Mouse (Mus musculus): ENCODE measurements around the gene Eftud2. TPM values are rescaled to one million over a fixed set of nuclear protein-coding genes. Genes with fewer than 3 reads are reported as not detected.
A peak's percentile ranks its signal among the peaks of the same experiment; 100 is the strongest.

Eftud2 gene
- 143 and 191 TPM in 2 replicates for total RNA-seq (2017)

DNA sequence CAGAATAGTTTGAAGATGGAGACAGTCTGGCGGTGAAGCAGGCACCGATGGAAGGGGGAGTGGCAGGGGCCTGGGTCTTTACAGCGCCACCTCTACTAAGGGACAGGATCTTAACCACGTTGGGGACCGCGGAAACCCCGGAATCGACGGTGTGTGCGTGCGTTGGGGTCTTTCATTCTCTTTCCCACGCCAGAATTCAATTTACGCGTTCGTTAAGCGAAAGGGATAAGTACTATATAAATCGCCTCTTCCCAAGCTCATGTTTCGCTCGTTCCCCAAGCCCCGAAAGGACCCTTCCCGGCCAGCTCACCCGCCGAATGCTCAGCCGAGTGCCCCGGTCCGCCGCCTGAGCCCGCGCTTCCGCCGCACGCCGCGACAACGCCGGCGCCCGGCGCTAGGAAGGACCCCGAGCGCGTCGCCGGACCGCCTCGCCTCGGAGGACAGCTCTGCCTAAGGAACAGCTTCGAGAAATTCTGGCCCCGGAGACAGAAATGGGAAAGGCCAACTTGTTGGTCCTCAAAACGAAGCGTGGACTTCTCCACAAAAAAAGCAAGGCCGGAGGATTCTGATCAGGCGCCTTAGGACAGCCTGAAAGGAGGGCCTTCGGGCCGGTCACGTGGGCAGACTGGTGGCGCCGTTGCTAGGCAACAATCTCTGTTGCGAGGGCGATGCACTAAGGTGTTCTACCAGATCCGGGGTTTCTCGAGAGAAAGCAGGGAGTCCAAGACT lies at the start of gene Eftud2, which contains the start of gene Ccdc103:
TSS of gene Eftud2 (minus strand) at position 401 of the 729 bp plus-strand sequence.
TSS of gene Ccdc103 (plus strand) at position 620 of the 729 bp plus-strand sequence.
- ATAC-seq (replicated peaks; ENCODE audit: low read depth, poor library complexity, severe bottlenecking), result peak; percentile 87

DNA sequence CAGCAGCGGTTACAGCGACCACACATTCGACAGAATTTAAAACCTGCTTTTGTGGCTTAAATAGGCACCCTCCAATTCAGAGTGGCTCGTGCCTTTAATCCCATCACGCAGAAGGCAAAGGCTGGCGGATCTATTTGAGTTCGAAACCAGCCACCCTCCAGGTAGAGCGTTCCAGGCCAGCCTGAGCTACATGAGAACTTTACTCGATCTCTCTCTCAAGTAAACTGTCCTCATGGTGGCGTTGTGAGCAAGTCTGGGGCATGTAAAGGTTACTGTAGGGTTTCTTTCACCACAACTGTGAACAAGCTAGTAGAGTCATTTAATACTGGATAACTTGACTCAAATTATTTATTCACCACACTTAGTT lies 44.5 kb upstream of the Eftud2 start:
- peak; percentile 68 for ATAC-seq (replicated peaks; ENCODE audit: low read depth, poor library complexity, severe bottlenecking)

DNA sequence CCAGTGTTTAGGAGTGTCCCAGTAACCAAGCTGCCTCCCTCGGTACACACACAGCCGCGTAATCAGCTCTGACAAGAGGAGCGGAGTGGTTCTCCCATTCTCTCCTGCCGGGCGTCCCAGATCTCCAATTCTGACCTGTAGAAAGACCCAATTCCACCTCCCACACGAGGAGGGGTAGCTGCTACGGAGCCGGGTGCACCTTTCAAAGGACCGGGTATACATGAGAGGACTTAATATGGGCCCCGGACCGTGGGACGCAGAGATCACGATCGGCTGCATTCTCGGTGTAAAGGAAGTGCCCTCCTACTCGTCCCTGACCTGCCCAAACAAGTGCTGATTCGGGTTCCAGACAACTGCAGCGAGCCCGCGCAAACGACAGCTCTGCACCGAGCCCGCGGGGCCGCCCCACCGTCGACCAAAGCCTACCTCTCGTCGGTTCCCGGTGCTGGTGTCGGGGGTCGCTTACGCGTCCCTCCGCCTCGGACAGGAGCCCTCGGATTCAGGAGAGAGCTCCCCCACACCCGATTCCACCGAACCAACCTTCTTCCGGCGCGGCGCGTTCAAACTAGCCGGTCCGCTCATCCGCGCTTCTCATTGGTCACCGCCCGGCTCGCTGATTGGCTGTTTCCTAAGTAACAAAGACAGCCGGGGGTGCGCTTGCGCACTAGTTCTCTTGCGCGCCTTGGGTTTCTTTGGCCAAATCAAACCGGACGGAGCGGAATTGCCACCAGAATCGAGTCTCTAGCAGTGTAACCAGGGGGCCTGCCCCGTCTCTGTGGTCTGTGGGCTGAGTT lies 44.0 kb upstream of the Eftud2 start, which contains the start of gene Kif18b:
TSS of gene Kif18b (minus strand) at position 568 of the 794 bp plus-strand sequence.
- ATAC-seq (replicated peaks; ENCODE audit: low read depth, poor library complexity, severe bottlenecking), result peak; percentile 95

DNA sequence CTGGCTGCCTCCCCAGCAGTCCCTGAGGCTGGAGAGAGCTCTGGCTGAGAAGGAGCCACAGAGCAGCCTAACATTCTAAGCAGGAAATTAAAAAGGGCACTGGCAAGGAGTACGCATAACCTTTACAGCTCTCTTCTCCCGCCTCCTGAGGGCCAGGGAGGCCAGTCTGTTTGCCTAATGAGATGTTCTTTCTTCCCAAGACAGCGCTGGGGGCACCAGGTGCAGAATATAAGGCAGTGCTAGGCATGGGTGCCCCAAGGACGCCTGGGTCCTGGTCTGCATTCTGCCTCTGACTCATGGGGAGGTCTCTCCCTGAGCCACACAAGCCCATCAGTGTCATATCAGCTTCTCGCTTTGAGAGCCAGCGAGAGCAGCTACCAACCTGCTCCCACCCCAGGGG lies 40.7 kb upstream of the Eftud2 start:
- no peak for ATAC-seq (replicated peaks; ENCODE audit: low read depth, poor library complexity, severe bottlenecking)

DNA sequence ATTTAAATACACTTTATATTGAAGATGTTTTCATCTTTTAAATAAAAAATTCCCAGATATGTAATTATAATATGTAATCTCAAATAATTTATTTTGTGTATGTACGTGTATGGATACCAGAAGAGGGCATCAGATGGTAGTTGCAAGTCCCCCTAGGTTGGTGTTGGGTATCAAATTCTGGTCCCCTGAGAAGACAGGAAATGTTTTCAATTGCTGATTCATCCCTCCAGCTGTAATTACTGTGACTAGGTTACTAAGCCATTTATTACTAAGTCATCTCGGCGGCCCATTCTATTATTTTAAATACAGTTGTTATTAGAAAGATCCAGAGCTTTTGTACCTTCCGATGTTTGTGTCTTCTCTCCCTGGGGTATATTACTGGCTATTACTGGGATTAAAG lies 37.3 kb upstream of the Eftud2 start:
- no peak for ATAC-seq (replicated peaks; ENCODE audit: low read depth, poor library complexity, severe bottlenecking)

DNA sequence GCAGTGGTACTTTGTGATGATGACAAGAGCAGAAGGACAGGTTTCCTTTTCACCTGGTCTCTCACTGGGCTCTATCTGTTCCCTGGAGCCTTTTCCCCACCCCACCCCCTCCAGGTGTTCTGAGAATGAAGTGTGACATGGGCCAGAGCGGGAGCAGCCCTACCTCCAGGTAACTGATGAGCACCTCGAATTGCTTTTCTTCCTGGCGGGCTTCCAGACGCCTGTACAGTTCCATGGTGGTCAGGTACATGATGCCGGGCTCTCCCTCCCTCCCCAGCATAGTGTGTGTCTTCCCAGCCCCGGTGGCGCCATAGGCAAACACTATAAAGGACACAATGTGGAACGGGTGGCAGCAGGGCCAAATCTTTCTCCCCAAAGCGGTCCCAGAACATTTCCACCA lies 34.6 kb upstream of the Eftud2 start:
- ATAC-seq (replicated peaks; ENCODE audit: low read depth, poor library complexity, severe bottlenecking), result no peak

DNA sequence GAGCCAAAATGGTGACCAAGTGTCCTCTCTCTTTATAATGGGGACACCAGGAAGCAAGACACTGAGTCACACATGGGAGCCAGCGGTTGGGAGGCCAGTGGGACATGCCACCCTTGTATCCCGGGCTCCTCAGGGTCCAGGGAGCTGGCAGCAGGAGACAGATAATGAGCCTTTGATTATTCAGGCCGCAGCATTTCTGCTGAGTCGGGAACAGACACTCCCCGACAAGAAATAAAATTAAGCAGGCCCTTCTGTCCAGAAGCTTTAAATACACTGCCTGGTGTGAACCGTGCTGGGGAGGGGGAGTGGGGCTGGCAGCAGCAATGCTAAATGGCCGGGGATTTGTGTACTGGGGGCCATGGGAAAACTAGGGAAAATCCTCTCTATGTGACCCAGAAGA lies 30.6 kb upstream of the Eftud2 start:
- no peak for ATAC-seq (replicated peaks; ENCODE audit: low read depth, poor library complexity, severe bottlenecking)

DNA sequence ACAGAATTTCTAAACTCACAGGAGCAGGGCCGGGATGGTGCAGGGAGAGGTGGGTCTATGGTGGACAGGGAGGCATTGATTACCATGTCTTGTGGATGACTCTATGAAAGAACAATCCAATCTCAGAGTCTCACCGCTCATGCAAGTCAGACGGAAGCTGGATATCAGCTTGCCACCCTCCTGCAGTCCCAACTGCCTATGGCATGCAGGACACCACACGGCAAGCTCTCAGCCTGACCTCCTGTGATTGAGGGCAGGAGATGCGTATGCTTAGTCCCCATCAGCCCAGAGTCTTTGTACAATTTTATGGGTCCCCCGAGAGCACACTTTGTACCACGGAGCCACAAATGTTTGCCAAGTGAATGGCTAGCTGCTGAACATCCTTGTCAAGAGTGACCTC lies 22.9 kb upstream of the Eftud2 start:
- ATAC-seq (replicated peaks; ENCODE audit: low read depth, poor library complexity, severe bottlenecking), result no peak

DNA sequence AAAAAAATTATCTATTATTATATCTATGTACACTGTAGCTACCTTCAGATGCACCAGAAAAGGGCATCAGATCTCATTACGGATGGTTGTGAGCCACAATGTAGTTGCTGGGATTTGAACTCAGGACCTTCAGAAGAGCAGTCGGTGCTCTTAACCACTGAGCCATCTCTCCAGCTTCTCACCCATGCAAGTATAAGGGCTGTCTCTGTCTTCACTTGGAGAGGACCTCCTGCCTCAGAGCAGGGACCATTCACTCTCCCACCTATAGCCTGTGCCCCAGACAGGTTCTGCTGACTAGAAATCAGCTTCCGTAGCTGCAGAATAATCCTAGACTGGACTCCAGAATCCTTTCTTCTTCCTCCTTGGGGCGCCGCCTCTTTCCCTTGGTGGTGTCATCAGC lies 21.3 kb upstream of the Eftud2 start:
- no peak for ATAC-seq (replicated peaks; ENCODE audit: low read depth, poor library complexity, severe bottlenecking)

DNA sequence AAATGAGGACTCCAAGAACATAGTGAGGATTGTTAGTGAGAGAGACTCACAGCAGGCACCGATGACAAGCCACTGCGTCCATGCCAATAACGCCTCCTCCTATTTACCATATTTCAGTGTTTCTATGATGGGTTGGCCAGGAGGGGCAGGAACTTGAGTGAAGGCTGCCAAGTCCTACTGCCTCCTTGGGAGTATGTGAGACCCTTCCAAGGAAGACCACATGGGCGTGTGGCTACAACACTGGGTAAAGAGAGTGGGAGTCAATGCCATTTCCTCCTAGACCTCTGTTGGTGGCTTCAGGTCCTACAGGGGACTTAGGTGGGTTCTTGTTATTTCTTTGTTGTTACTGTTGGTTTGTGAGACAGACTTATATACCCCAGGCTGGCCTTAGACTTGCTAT lies 20.4 kb upstream of the Eftud2 start:
- ATAC-seq (replicated peaks; ENCODE audit: low read depth, poor library complexity, severe bottlenecking), result 0 out of 2 replicates have a peak, but pooled peaks have one; percentile 1

DNA sequence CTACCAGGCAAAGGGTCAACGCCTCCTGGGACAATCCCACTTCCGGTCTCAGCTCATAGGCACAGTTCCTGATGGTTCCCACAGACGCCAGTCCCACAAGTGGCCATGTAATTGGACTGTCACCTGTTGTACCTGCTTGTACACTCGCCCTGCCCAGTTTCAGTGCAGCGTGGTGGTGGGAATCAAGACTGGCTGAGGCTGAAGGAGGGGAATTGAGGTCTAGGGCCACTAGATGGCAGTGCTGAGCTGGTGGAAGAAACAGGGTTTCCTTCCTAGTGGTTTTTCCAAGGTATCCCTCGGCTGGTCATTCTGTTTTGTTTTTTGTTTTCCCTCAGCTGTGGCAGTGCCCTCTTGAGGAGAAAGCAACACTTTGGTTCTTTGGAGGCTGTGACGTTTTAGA lies 20.0 kb upstream of the Eftud2 start, which contains the start of gene Gfap:
TSS of gene Gfap (minus strand) at position 150 of the 400 bp plus-strand sequence.
- peak; percentile 81 for ATAC-seq (replicated peaks; ENCODE audit: low read depth, poor library complexity, severe bottlenecking)

DNA sequence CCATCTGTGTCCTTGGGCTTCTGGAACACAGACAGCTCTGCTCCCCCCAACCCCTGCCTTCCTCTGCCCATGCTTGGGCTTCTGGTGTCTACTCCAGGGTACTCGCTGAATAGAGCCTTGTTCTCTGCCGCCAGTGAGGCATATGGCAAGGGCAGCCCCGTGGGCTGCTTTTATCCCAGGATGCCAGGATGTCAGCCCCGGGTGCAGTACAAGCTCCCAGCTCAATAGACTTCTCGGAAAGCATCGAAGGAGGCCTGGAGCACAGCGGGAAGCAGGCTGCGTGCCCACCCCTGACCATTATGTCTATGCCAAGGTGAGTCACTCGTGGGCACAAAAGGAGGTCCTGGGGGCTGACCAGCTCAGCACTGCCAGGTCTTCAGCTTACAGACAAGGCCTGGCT lies 17.6 kb upstream of the Eftud2 start:
- no peak for ATAC-seq (replicated peaks; ENCODE audit: low read depth, poor library complexity, severe bottlenecking)

DNA sequence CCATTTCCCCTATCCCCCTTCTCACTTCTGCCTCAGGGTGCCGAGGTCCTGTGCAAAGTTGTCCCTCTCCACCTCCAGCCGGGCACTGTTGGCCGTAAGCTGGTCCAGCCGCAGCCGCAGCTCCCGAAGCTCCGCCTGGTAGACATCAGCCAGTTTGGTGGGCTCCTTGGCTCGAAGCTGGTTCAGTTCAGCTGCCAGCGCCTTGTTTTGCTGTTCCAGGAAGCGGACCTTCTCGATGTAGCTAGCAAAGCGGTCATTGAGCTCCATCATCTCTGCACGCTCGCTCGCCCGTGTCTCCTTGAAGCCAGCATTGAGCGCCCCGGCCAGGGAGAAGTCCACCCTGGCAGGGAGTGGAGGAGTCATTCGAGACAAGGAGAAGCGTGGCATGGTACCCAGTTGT lies 15.9 kb upstream of the Eftud2 start:
- ATAC-seq (replicated peaks; ENCODE audit: low read depth, poor library complexity, severe bottlenecking), result no peak

DNA sequence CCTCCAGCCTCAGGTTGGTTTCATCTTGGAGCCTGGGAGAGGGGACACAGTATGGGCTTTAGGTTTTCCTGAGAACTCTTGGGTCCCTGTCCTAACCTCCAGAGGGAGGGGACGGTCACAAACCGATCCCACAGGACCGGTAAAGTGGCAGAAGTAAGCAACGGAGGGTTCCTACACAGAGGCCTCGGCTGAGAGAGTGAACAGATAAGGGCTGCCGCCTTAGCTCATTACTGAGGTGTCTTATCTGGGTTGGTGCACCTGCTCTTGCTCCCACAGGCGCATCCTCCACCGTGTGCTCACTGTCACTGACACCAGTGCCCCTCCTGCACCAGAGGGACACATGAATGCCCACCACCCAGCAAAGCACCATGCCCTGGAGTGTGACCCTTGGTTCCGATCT lies 15.0 kb upstream of the Eftud2 start:
- ATAC-seq (replicated peaks; ENCODE audit: low read depth, poor library complexity, severe bottlenecking), result no peak; the same call in 1 of the 2 replicates

DNA sequence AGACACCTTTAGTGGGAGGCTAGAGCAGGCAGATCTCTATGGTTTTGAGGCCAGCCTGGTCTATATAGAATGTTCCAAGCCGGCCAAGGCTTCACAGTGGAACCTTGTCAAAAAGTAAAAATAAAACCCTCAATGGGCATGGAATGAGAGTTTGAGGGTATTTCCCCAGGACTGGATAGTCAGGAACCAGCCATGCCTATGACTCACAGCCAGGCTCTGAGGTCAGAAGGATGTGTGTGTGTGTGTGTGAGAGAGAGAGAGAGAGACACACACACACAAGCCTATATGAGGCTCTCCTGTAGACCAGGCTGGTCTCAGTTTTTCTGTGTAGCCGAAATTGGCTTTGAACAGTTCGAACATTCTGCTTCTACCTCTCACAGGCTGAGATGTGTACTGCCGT lies 13.9 kb upstream of the Eftud2 start:
- ATAC-seq (replicated peaks; ENCODE audit: low read depth, poor library complexity, severe bottlenecking), result no peak

DNA sequence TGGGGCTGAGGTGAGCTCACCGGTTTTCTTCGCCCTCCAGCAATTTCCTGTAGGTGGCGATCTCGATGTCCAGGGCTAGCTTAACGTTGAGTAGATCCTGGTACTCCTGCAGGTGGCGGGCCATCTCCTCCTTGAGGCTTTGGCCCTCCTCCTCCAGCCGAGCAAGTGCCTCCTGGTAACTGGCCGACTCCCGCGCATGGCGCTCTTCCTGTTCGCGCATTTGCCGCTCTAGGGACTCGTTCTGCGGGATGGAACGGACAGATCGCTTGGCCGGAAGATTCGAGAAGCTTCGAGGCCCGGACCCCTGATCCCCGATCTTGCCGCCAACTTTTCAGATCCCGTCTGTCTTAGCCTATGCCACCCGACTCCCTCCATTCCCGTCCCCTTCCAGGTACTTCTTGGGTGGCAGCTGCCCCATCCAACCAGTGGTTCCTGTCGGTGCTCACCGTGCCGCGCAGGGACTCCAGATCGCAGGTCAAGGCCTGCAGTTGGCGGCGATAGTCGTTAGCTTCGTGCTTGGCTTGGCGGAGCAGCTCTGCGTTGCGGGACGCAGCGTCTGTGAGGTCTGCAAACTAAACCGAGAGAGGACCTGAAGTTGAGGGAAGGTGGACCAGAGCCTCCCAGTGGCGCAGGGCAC lies 12.3 kb upstream of the Eftud2 start:
- peak; percentile 89 for ATAC-seq (replicated peaks; ENCODE audit: low read depth, poor library complexity, severe bottlenecking)

DNA sequence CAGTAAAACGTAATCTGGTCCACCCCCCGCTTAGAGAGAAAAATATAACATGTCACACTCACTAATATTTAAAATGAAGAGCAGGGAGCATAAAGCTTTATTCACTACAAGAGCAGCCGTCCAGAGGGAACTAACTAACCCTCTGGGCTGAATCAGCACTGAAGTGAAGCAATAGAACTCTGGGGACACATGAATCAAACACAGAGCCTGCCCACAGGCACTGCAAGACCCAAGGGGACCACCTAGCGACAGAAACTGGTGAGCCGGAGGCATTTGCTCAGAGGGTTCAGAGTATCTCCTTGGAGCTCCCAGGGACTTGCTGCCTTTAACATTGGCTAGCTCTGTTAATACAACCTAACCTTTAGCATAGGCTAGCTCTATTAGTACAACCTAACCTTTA lies 9.3 kb upstream of the Eftud2 start:
- no peak for ATAC-seq (replicated peaks; ENCODE audit: low read depth, poor library complexity, severe bottlenecking)

DNA sequence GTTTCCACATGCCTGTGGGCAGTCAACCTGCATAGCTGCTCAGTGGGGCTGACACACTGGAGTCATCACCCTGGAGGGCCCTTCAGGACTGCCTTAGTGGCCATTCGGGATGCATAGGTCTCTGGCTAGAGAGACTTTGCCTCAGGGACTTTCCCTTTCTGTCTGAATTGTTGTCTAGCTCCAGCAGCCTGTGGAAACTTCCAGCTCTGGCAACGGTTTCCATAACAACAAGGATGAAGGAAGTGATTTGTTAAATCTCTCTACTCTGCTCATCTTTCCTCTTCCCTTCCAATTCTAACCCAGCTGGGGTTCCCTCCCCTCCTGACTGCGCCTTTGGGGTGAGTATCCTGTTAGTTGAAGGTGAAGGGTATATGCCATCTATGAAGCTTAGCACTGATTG lies 7.3 kb upstream of the Eftud2 start:
- no peak for ATAC-seq (replicated peaks; ENCODE audit: low read depth, poor library complexity, severe bottlenecking)

DNA sequence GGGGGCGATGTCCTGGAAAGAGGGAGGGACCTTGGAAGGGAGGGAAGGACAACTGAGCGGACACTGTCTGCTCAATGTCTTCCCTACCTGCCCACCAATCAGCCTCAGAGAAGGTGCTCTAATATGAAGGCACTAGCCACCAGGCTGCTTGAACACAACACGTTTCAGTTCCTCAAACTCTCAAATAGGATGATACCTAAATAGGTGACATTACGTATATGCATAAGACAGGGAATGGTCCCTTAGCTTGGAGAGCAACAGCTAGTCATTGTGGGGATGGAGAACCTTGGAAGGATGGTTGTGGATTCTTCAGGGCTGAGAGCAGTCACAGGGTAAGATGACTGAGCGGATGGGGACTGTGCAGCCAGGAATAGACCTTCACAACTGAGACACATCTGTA lies 6.6 kb upstream of the Eftud2 start:
- no peak for ATAC-seq (replicated peaks; ENCODE audit: low read depth, poor library complexity, severe bottlenecking)

DNA sequence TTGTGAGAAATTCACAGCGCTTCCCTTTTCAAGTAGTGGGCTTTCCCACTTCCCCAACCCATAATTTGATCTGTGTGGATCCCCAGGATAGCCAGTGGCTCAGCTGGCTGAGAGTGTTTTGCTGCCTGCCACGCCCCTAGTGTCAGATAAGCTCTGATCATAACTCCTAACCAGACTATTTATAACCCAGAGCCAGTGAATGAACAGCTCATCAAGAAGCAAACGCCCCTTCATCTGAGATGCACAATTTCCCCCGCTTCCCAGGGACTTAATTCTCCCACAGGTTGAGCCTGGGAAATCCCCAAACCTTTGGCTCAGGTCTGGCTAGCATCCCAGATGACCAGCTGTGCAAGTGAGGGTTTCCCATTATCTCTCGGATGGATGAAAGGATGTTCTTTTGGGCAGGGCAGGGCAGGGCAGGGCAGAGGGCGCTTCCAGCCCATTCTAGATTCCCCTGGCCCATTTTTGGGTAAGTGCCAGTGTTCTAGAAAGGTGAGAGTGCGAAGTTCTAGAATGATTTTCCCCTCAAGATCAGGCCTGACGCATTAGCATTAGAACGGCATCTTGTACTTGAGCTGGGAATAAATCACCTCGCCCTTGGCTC lies 3.9 kb upstream of the Eftud2 start, which contains the start of gene Fam187a:
TSS of gene Fam187a (plus strand) at position 554 of the 604 bp plus-strand sequence.
- no peak for ATAC-seq (replicated peaks; ENCODE audit: low read depth, poor library complexity, severe bottlenecking)

All from common myeloid progenitor, adult 5-6 weeks (primary cell).